Mouse (Mus musculus) testis, adult 2 months (tissue): ENCODE results near the gene Fam20a.

Experiments
- CTCF ChIP-seq: fragments of 200-500 bp; IDR thresholded peaks from 2 replicates; pipeline ENCODE4 v1.5.1; 2012; ENCODE audit warnings: low read depth, mild to moderate bottlenecking, inconsistent platforms, low read length, moderate library complexity; ENCODE audit not compliant: control insufficient read depth, insufficient read depth, insufficient replicate concordance
- POLR2A ChIP-seq: fragments of 200-500 bp; IDR thresholded peaks from 2 replicates; pipeline ENCODE4 v1.6.1; 2012; ENCODE audit warnings: low read depth, mild to moderate bottlenecking, inconsistent platforms, low read length, moderate library complexity; ENCODE audit not compliant: control insufficient read depth

GRCm38 (mm10) chr11:109665424-109665823 is 56.7 kb downstream of the Fam20a start:
- TF ChIP-seq POLR2A = no peak
- TF ChIP-seq CTCF = no peak
